Mouse (Mus musculus) heart, postnatal 25 days (tissue): ENCODE measurements around the gene Rdh5. TPM values are rescaled to one million over a fixed set of nuclear protein-coding genes. Genes with fewer than 3 reads are reported as not detected.
A peak's percentile ranks its signal among the peaks of the same experiment; 100 is the strongest.

Source experiments
- DNase-seq: peaks from one replicate; pipeline ENCODE4 v3.0.0; 2022; ENCODE audit warnings: low spot score
- intact Hi-C: fragments of 180-260 bp; cut with DNase I; formaldehyde crosslinking; loops from one replicate; pipeline ENCODE4 v1.15.1; 2025
- total RNA-seq, 2 experiments: library from RNA; stranded (reverse); gene quantifications; 2 replicates each; pipeline ENCODE4 v1.2.3; 2021

Rdh5 gene
- total RNA-seq, 2 experiments from 2014 or later, result 5.0 to 7.9 TPM

DNA sequence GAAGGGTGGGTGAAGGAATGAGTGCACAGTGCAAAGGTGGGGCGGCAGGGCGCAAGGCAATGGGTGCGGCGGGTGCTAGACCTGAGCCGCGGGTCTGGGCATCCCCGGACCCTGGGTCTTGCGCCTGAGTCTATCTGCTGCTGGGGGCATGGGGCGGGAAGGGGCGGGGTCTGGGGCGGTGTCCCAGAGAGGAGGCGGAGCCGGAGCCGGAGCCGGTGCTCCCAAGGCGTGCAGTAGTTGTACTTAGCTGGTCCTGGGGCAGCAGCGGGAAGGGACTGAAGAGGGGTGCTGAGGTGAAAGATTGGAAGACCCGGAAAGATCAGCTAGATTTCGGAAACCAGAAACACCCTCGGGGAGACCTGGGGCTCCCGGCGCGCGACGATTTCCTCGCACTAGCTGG is 10.9 kb upstream of the Rdh5 start, which contains the start of gene Itga7:
TSS of gene Itga7 (plus strand) at position 245 of the 400 bp plus-strand sequence.
- DNase-seq, result no peak
- intact Hi-C loops, result loop anchor here (5.0 kb wide), 1 partner anchor 1906 kb away; no protein-coding TSS in a partner anchor

- no peak for DNase-seq
Measured at GRCm38 (mm10) chr10:128931441-128931840, 8.8 kb upstream of the Rdh5 start.

GRCm38 (mm10) chr10:128929638-128930378 is 7.1 kb upstream of the Rdh5 start:
- no peak for DNase-seq
- intact Hi-C loops, result loop anchor here (5.0 kb wide), 1 partner anchor 1903 kb away; no protein-coding TSS in a partner anchor

More at GRCm38 (mm10) chr10:128931441-128931840, 8.8 kb upstream of the Rdh5 start:
- intact Hi-C loops, result loop anchor here (5.0 kb wide), 1 partner anchor 1904 kb away; no protein-coding TSS in a partner anchor

DNA sequence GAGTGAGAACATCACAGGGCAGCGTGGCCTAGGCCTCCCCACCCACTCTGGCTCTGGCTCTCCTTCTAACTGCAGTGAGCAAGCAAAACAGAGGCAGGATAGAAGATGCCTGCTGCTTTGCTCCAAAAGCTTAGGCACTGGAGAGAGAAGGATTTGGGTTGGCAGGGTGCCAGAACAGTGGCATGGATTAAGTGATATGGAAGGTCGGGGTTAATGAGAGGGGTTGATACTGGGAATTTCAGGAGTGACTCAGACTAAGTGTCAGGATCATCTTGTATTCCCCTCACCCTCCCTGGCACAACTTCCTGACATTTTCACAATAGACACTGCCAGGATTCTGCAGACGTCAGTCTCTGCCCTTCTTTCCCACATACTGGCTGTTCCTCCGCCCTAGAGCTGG is 5.7 kb upstream of the Rdh5 start:
- intact Hi-C loops, result no loop called here
- DNase-seq, result no peak

- DNase-seq, result no peak
- intact Hi-C loops, result loop anchor here (2.0 kb wide), 1 partner anchor 15 kb away; no protein-coding TSS in a partner anchor
Measured at GRCm38 (mm10) chr10:128923935-128924334, 1.2 kb upstream of the Rdh5 start, which contains the start of gene Bloc1s1. TSS of gene Bloc1s1 (minus strand) at chr10:128924035.

DNA sequence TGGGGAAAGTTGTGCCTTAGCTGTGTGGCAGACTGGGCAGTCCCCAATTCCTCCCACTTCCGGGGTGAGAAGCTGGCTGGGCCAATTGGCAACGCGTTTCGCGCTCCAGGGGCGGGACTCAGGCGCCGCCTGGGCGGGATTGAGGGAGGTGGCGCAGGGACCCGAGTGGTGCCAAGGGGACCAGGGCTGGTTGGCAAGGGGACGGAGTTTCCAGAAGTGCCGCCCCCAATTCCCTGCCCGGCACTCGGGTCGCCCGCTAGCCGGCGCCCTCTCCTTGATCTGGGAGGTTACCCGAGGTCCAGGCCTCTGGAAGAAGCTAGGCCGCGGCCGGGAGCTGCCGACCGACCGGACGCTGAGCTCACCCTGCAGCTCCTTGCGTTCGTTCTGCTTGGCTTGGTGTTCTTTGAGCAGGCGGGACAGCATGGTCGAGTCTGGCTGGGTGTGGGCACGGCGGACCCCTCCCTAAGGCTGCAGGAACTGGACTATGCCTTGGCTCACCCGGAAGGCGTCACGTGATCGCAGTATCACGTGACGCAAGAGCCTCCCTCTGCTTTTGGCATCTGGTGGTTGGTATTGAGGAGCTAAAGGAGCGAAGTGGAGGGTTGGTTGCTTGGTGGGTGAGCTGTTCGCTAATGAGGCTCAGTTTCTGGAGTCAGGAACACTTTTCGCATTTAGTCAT is 464 bp upstream of the Rdh5 start:
- peak; percentile 94 for DNase-seq
- intact Hi-C loops, result loop anchor here (2.0 kb wide), 1 partner anchor 16 kb away; no protein-coding TSS in a partner anchor

- DNase-seq, result no peak
- intact Hi-C loops, result loop anchor here (2.0 kb wide), 1 partner anchor 17 kb away; no protein-coding TSS in a partner anchor
Measured at GRCm38 (mm10) chr10:128921883-128922821, 536 bp downstream of the Rdh5 start.

DNA sequence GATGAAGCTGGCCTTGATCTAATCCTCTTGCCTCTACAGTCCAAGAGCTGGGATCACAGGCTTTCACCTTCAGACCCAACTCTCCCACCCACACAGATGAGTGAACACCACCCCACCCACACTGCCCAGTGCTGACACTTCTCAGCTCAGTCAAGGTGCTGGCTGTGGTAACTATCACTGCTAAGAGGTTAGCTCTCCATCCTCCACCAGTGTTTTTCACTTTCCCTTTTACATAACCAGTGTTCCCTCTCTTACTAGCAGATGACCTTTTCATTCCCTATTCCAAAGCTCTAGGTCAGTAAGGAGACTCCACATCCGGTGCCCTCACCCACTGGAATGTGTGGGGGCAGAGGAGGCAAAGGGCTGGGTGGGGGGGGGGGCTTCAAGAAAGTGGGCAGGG is 1.4 kb downstream of the Rdh5 start:
- intact Hi-C loops, result no loop called here
- DNase-seq, result no peak

DNA sequence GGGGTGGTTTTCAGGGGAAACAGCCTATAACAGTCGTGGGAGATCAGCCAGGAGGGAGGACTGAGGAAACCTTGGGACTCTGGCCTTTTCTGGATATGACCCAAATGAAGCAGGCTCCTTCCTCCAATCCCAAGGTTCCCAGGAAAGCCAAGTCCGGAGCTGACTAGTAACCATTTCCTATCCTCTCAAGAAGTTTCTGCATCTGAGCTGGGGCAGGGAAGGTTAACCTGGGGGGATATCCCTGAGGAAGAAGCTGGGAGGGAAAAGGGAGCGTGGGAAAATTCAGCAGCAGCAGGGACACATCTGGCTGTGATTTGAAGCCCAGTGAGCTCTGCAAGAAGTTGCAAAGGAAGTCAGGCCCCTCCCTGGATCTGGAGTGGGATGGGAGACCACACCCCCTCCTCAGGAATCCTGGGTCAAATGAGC is 1.9 kb downstream of the Rdh5 start:
- intact Hi-C loops, result no loop called here
- DNase-seq, result no peak

- intact Hi-C loops, result no loop called here
- no peak for DNase-seq
Measured at GRCm38 (mm10) chr10:128919966-128920365, 2.7 kb downstream of the Rdh5 start.

DNA sequence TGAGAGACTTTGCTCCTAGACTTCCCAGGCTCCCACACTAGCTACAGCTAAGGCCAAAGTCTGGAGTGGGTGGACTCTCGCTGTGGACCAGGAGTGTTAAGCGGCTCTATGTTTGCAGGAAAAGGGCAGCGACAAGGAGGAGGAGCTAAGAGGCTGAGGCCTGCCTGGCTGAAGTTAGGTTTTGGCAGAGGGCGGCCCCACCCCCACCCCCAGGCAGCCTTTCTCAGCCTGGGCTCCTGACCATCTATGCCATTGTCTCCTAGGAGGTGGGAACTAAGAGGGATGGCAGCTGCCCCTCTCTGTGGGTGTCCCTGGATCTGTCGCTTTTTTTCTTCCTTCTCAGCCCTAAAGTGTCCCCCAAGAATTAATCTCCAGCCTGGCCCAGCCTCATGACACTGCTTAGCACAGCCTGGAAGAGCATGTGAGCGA is 3.5 kb downstream of the Rdh5 start:
- intact Hi-C loops, result no loop called here
- no peak for DNase-seq

DNA sequence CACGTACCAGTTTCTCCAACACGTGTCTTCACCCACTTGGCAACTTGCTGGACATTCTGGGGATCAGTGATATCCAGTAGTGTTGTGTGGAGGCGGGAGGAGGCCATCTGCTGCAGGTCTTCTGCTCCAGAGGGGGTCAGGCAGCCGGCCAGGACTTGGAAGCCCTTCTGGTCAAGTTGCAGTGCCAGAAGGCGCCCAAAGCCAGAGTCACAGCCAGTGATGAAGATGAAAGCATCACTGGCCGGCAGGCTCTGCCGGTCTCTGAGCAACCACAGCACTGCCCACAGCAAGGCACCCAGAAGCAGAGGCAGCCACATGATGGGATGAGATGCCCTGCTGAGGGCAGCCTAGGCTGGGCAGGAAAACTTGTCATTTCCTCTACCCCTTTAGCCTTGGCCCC is 4.4 kb downstream of the Rdh5 start:
- no peak for DNase-seq
- intact Hi-C loops, result no loop called here

GRCm38 (mm10) chr10:128917400-128917799 is 5.3 kb downstream of the Rdh5 start:
- intact Hi-C loops, result no loop called here
- DNase-seq, result no peak

DNA sequence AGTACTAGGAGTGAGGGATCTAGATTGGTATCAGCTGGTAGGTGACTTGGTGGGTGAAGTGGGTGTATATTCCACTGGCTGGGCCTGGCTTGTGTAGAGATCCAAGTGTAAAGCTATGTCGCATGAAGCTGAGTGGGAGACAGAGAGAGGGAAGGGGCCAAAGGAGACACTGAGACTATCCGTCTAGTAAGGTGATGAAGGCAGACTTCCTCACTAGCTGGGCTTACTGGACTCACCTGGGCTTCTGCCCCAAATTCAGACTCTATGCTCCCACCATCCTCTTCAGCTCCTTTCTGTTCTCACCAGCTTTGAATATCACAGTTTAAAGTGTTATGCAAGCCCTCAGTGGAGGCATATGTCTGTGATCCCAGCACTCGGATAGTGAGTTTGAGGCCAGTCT is 6.0 kb downstream of the Rdh5 start:
- no peak for DNase-seq
- intact Hi-C loops, result no loop called here

DNA sequence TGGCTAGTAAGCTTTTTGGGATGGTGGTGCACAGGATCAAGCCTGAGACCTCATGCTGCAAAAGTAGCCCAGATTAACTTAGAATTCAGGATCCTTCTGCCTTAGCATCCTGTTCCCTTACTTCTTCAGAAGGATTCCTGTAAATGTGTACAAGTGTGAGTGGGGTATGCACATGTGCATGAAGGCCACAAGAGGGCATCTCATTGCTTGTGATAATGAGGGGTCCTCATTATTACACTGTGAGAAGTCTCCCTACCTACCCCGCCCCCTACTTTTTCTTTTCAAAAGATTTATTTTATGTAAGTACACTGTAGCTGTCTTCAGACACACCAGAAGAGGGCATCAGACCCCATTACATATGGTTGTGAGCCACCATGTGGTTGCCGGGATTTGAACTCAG is 7.1 kb downstream of the Rdh5 start:
- no peak for DNase-seq
- intact Hi-C loops, result no loop called here

- no peak for DNase-seq
- intact Hi-C loops, result loop anchor here (5.0 kb wide), 2 partner anchors 34 to 64 kb away; no protein-coding TSS in a partner anchor
Measured at GRCm38 (mm10) chr10:128913696-128914095, 9.0 kb downstream of the Rdh5 start.

DNA sequence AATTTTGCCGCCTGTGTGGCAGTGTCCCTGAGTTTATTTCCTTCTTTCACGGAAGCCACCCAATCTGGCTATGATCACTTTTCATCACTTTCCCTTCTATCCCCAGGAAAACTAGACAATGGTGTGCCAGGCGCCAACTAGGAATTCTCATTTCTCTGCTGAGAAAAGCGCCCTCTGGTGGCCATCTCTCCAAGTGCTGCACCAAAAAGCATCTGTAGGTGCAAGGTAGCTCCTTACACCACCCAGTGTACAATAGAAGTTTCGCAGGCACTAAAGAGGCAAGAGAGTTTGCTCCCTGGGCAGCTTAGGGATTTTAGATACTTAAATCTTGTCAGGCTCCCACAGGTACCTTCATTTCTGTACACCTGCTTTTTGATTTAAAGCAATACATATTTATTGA is 9.5 kb downstream of the Rdh5 start:
- intact Hi-C loops, result loop anchor here (5.0 kb wide), 2 partner anchors 34 to 64 kb away; no protein-coding TSS in a partner anchor
- peak; percentile 62 for DNase-seq

DNA sequence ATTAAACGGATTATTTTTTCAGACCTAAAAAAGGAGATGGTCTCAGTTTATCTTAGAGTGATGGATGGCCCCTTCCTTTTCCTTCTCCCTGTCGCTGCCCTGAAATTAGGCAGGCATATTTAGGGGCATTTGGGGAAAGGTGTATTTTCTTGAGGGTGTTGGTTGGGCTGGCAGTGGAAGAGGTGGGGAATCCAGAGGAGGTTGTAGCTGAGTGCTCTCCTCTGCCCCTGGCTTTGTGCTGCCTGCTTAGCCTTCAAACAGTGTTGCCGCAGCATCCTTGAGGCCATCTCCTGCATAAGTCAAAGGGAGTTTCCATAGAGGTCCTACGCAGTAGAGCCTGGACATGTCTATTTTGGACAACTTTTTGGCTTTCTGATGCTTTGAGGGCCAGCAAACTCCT is 9.9 kb downstream of the Rdh5 start:
- intact Hi-C loops, result loop anchor here (5.0 kb wide), 2 partner anchors 35 to 65 kb away; no protein-coding TSS in a partner anchor
- DNase-seq, result no peak

DNA sequence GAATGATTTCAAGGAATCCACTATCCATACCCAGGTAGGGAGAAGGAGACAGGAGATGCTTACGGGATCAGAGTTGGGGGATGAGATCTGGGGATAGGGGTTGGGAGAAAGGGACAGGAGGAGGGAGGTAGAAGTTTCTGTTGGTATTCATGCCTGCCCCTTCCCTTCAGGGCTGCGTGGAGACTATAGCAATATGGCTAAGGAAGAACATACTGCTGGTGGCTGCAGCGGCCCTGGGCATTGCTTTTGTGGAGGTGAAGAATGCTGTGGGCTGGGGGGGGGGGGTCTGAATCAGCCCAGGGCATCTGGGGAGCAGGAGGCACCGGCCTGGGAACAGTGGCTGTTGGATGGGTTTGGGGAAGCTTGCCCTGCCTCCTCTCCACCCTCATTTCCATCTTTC is 10.4 kb downstream of the Rdh5 start:
- intact Hi-C loops, result loop anchor here (5.0 kb wide), 2 partner anchors 35 to 65 kb away; no protein-coding TSS in a partner anchor
- no peak for DNase-seq
